ENCODE assay signal across 9 mouse cellular contexts in the genomic region with DNA sequence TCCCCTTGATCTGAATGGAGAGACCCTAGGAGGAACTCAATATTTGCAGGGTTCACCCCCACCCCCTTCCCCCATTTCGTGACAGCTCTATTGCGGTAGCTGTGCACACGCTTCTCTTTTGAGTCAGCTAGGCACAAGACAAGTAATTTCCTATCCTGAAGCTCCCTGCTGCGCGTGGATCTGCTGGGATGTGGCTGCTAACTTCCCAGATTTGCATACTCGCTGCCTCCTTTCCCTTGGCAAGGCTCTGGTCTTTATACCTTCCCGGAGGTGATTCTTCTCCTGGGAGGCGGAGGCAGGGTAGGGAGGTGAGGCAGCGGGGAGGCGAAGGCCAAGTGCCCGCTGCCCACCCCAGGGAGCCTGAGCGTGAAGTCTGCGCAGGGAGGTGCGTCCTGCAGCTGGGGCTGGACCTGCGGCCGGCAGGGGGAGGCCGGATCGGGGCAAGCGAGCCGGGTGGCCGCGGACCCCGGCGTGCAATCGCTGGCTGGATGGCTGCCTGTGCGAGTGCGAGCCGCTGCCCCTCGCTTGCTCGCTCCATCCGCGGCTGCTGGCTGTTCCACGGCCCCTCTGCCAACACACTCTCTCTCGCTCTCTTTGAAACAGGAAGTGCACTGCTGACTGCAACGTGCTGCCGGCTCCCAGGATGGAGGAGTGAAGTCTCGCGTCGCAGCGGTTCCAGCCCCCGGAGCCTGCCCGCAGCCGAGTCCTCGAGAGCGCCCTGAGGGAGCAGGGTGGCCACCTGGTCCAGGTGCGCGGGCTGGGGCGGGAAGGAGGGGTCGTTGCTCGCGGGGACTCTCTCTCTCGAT. TPM values are rescaled to one million over a fixed set of nuclear protein-coding genes. Genes with fewer than 3 reads are reported as not detected.
DNase-seq lines count a peak whose midpoint lies in the region; ATAC-seq and TF ChIP-seq lines count a peak whose summit lies in the region.
"Had no signal": no experiment of that assay in that cellular context is flagged by ENCODE, and none has a peak within 500 bp of the region (broad histone marks: within the 10 kb centered on the region; RNA-seq: fewer than 3 reads in every experiment).

No protein-coding gene starts in this region.

- H3K4me3 ChIP-seq in layer of hippocampus, adult 2 months: peak overlapping the region; percentile 70
- peak overlapping the region; percentile 39 for H3K4me3 ChIP-seq in hindbrain, embryonic 14.5 days (replicated peaks; ENCODE audit: low read length)
- H3K4me3 ChIP-seq in limb, embryonic 15.5 days: peak overlapping the region; percentile 63
- H3K4me3 ChIP-seq in midbrain, embryonic 15.5 days: peak overlapping the region; percentile 34

- peaks cover 10% of the 10 kb centered on the region; the same call in 1 of the 2 replicates for H3K36me3 ChIP-seq in hindbrain, embryonic 14.5 days (replicated peaks; ENCODE audit: control insufficient read depth, insufficient read depth)
- no peaks in the 10 kb centered on the region for H3K36me3 ChIP-seq in limb, embryonic 15.5 days
- H3K36me3 ChIP-seq in midbrain, embryonic 15.5 days (replicated peaks): no peaks in the 10 kb centered on the region
- H3K36me3 ChIP-seq: G1E had no signal

- peak overlapping the region; percentile 60 for H3K9ac ChIP-seq in hindbrain, embryonic 14.5 days
- H3K9ac ChIP-seq in limb, embryonic 15.5 days: peak overlapping the region; percentile 55
- peak overlapping the region; percentile 18 for H3K9ac ChIP-seq in midbrain, embryonic 15.5 days

- peak in 1 of 2 experiments; percentile 37 for DNase-seq in layer of hippocampus, adult 2 months (ENCODE audit: low spot score in 2 of 2)
- no peak for DNase-seq in layer of hippocampus, adult 9-10 months (ENCODE audit: low spot score)
- DNase-seq in cerebellum, adult 8-10 months: peak; percentile 27
- peak; percentile 27 to 55 for DNase-seq in frontal cortex, postnatal 36 days (ENCODE audit: low spot score in 2 of 2)
- DNase-seq in hindbrain, embryonic 14.5 days (ENCODE audit: low spot score): peak; percentile 55
- peak; percentile 60 to 61 for DNase-seq in spleen, postnatal 36 days (ENCODE audit: low spot score in 2 of 2)

- H3K27me3 ChIP-seq in hindbrain, embryonic 14.5 days (ENCODE audit: control insufficient read depth, insufficient read depth, low read length): no peaks in the 10 kb centered on the region
- H3K27me3 ChIP-seq in limb, embryonic 15.5 days: no peaks in the 10 kb centered on the region
- no peaks in the 10 kb centered on the region for H3K27me3 ChIP-seq in midbrain, embryonic 15.5 days (replicated peaks)

- H3K4me1 ChIP-seq in hindbrain, embryonic 14.5 days (replicated peaks; ENCODE audit: control insufficient read depth, insufficient read depth, low read length): peaks cover 16% of the 10 kb centered on the region
- peaks cover 19% of the 10 kb centered on the region for H3K4me1 ChIP-seq in limb, embryonic 15.5 days
- H3K4me1 ChIP-seq in midbrain, embryonic 15.5 days: peaks cover 20% of the 10 kb centered on the region

- H3K4me2 ChIP-seq in hindbrain, embryonic 14.5 days (replicated peaks): peak overlapping the region; percentile 91
- H3K4me2 ChIP-seq in limb, embryonic 15.5 days: peak overlapping the region; percentile 98
- H3K4me2 ChIP-seq in midbrain, embryonic 15.5 days: peak overlapping the region; percentile 61

- no peaks in the 10 kb centered on the region for H3K9me3 ChIP-seq in hindbrain, embryonic 14.5 days (ENCODE audit: control insufficient read depth, low read length)
- no peaks in the 10 kb centered on the region for H3K9me3 ChIP-seq in limb, embryonic 15.5 days
- H3K9me3 ChIP-seq in midbrain, embryonic 15.5 days: no peaks in the 10 kb centered on the region

- peak; percentile 56 for TF ChIP-seq CTCF in layer of hippocampus, adult 2 months (conservative IDR thresholded peaks at IDR 0.05)

- peak; percentile 82 for ATAC-seq in hindbrain, embryonic 14.5 days (ENCODE audit: low FRiP score)
- ATAC-seq in limb, embryonic 15.5 days (ENCODE audit: insufficient number of reproducible peaks, low FRiP score, low TSS enrichment, low read depth): peak; percentile 66
- ATAC-seq in midbrain, embryonic 15.5 days (replicated peaks): peak; percentile 86

- 7% methylated on average over 52 of the region's 52 CpGs for WGBS in hindbrain, embryonic 14.5 days
- under 1% methylated on average over 52 of the region's 52 CpGs for WGBS in limb, embryonic 15.5 days
- 5% methylated on average over 52 of the region's 52 CpGs for WGBS in midbrain, embryonic 15.5 days

- H3K27ac ChIP-seq in layer of hippocampus, adult 2 months: peak overlapping the region; percentile 43; the same call in 1 of the 2 replicates
- peak overlapping the region; percentile 38; the same call in 1 of the 2 replicates for H3K27ac ChIP-seq in hindbrain, embryonic 14.5 days
- peak overlapping the region; percentile 70 for H3K27ac ChIP-seq in limb, embryonic 15.5 days
- peak overlapping the region; percentile 19; the same call in 1 of the 2 replicates for H3K27ac ChIP-seq in midbrain, embryonic 15.5 days

RNA-seq across cellular contexts. Expression of a gene that starts 32.1 kb away (rescaled TPM):
- total RNA-seq in layer of hippocampus, adult 2 months (2021): 10 to 100 TPM; 49.9 to 52.7 TPM
- polyA plus RNA-seq in hindbrain, embryonic 14.5 days (2014; fragmentation: Nextera tagmentation; extraction: Ambion mirVana): 38.4 and 40.3 TPM in 2 replicates
- 10.7 and 11.6 TPM in 2 replicates for polyA plus RNA-seq in limb, embryonic 15.5 days (2015; fragmentation: Nextera tagmentation; extraction: Ambion mirVana)
- polyA plus RNA-seq in midbrain, embryonic 15.5 days (2015; fragmentation: Nextera tagmentation; extraction: Ambion mirVana): 32.5 and 37.1 TPM in 2 replicates
- polyA plus RNA-seq: G1E had no signal

Comparison
In these comparisons a context has a peak if more than half of its experiments do, and no peak if none do; other contexts are left out.
1. H3K27ac ChIP-seq: peak in every context shown above with its lines; median percentile 70 in limb, embryonic 15.5 days; 43 in layer of hippocampus, adult 2 months; 38 in hindbrain, embryonic 14.5 days; 19 in midbrain, embryonic 15.5 days.